Mouse (Mus musculus) bone marrow, adult 2 months (tissue): ENCODE results near the gene Nmt1.

Source experiments
- CTCF ChIP-seq: fragments of 200-500 bp; IDR thresholded peaks from 2 replicates; pipeline ENCODE4 v1.5.1; 2011; ENCODE audit warnings: low read length, control low read depth; ENCODE audit not compliant: control insufficient read depth, insufficient read depth
- POLR2A ChIP-seq: fragments of 200-500 bp; IDR thresholded peaks from 2 replicates; pipeline ENCODE4 v1.6.1; 2011; ENCODE audit warnings: low read depth, mild to moderate bottlenecking, control low read depth, low read length, borderline replicate concordance; ENCODE audit not compliant: control insufficient read depth

DNA sequence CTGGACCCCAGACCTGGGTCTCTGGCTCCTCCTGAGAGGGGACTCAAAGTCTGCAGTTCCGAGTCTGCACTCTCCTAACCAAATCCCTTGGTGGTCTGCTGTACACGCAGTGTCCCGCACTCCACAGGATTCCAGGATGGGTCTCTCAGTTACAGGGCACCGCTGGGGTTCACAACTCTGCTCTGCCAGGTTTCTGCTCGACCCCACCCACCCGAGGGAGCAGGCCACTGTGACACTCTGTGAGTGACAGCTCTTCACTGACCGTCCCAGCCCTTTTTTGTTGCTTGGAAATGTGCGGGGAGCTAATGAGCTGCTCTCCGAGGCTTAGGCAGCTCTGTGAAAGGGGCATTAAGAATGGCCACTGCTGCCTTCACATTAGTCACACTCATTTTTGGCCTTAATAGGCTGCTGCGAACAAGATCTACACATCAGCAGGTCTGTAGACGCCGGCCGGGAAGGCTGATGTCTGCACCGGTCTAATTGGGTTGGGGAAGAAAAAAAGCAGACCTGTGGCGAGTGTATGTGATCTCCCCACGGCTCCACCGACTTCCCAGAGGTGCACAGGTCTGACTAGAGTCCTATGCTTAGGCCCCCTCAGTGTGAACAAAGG lies 34.5 kb upstream of the Nmt1 start:
- TF ChIP-seq CTCF: no peak
- TF ChIP-seq POLR2A: no peak
